Mouse (Mus musculus): Measurements from ENCODE around the gene Bicra.

DNA sequence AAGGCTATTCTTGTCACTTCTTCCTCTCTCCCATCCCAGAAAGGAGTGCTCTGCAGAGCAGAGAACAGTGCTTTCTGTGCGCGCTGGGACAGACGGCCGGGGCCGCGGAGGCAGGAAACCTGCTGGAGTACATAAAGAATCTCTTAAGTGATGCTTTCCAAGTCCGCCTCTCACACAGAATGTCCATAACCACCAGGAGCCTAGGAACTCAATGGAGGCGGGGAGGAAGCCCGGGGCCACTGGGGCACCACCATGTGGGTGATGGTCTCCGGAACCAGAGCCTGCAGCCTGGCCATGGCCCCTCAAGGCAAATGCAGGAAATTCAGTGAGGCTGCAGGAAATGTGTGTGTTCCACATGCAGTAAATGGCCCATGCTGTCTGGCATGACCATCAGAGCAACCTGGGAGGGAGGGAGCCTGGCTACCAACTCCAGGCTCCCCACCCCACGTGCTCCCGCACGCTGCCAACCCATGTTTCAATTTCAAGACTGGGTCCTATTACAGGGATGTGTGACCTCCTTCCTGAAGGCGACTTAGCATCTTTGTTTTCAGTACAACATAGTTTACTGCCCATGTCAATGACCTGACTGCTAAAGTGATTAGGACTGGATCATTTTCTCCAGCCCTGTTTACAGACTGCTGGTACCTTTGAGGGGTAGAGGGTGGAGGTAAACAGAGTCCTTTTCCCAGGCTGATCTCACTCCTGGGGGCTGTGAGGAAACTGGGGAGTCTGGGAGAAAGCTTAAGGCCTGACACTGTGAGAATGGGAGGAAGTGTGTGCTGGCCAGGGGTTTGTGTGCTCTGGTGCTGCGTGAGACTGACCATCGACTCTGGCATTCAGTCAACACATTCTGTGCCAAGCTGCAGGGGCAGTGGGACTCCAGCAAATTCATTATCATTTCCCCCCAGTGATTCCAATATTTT is 114.0 kb downstream of the Bicra start:
- TF ChIP-seq CTCF (IDR thresholded peaks at IDR 0.05; ENCODE audit: control insufficient read depth, insufficient read depth, insufficient replicate concordance, low read depth, low read length): no peak
- no peak for TF ChIP-seq POLR2A (IDR thresholded peaks at IDR 0.05; ENCODE audit: control insufficient read depth, low read depth, low read length)
